Mouse (Mus musculus) liver, embryonic 14.5 days (tissue): ENCODE measurements around the gene Fbxo34.

Experiments
- CTCF ChIP-seq: IDR thresholded peaks from 2 replicates; pipeline ENCODE4 v1.5.1; 2016; ENCODE audit warnings: antibody characterized with exemption, low read depth, control low read depth
- EP300 ChIP-seq: IDR thresholded peaks from 2 replicates; pipeline ENCODE4 v1.6.1; 2016; ENCODE audit warnings: antibody characterized with exemption, low read depth

GRCm38 (mm10) chr14:47462453-47462852, 12.2 kb downstream of the Fbxo34 start:
- no peak for TF ChIP-seq EP300
- no peak for TF ChIP-seq CTCF
